Mouse (Mus musculus): ENCODE results near the gene Csnk1e. TPM values are rescaled to one million over a fixed set of nuclear protein-coding genes. Genes with fewer than 3 reads are reported as not detected.
A peak's percentile ranks its signal among the peaks of the same experiment; 100 is the strongest.
"Not testable (repeated sequence)": the region's sequence is repeated elsewhere in the genome, so short reads cannot be mapped to it uniquely, and the experiment has no call there.

Gene Csnk1e
- polyA plus RNA-seq, 1 experiment from 2014 or later = 267 TPM

DNA sequence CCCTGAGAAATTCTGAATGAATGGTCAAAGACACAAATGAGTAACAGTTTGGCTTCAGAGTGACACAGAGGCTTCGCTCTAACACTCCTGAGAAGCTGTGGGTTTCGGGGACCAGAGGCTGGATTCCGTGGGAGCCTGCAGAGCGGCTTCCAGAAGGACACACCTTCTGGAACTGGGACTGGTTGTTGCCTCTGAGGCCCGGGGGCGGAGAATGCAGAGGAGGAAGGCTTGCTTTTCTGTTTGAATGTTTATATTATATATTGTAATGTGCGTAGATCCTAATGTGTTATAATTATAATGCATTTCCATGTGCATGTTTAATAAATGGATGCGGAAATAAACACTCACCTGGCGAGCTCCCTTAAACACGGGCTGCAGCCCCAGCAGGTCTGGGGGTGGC lies 15.7 kb upstream of the Csnk1e start:
- H3K4me2 ChIP-seq (replicated peaks) = peak overlapping the region; percentile 42; the same call in 1 of the 2 replicates
- H3K4me1 ChIP-seq = no peaks in the 10 kb centered on the region; the same call in 1 of the 2 replicates
- no peak overlapping the region for H3K27ac ChIP-seq (replicated peaks)
- WGBS = 54% methylated on average over 10 of the region's 10 CpGs
- ATAC-seq (ENCODE audit: low FRiP score, low read depth) = no peak
- H3K9me3 ChIP-seq = 0 out of 2 replicates have a peak, but pooled peaks cover 2% of the 10 kb centered on the region
- no peak overlapping the region for H3K9ac ChIP-seq (replicated peaks)
- H3K36me3 ChIP-seq = no peaks in the 10 kb centered on the region
- H3K4me3 ChIP-seq = no peak overlapping the region
- peaks cover 12% of the 10 kb centered on the region for H3K27me3 ChIP-seq

DNA sequence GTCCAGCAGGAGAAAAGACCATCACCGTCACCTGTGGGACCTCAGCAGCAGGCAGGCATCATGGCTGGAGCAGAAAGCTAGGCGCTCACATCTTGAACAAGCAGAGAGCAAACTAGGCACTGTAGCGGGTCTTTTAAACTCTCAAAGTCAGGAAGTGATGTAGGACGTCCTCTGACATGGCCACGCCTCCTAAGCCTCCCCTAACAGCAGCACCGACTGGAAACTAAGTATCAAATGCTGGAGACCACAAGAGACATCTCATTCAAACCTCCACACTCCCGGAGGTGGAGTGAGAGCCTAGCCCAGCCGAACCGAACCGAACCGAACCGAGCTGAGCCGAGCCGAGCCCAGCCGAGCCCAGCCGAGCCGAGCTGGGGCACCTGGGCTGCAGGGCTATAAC lies 15.2 kb upstream of the Csnk1e start:
- H3K9me3 ChIP-seq = 0 out of 2 replicates have a peak, but pooled peaks cover 2% of the 10 kb centered on the region
- H3K4me2 ChIP-seq (replicated peaks) = peak overlapping the region; percentile 42
- H3K36me3 ChIP-seq = no peaks in the 10 kb centered on the region
- peaks cover 12% of the 10 kb centered on the region for H3K27me3 ChIP-seq
- no peaks in the 10 kb centered on the region; the same call in 1 of the 2 replicates for H3K4me1 ChIP-seq
- ATAC-seq (ENCODE audit: low FRiP score, low read depth) = no peak
- peak overlapping the region; percentile 11; the same call in 1 of the 2 replicates for H3K4me3 ChIP-seq
- WGBS = 24% methylated on average over 17 of the region's 17 CpGs
- H3K9ac ChIP-seq (replicated peaks) = no peak overlapping the region
- H3K27ac ChIP-seq (replicated peaks) = no peak overlapping the region

DNA sequence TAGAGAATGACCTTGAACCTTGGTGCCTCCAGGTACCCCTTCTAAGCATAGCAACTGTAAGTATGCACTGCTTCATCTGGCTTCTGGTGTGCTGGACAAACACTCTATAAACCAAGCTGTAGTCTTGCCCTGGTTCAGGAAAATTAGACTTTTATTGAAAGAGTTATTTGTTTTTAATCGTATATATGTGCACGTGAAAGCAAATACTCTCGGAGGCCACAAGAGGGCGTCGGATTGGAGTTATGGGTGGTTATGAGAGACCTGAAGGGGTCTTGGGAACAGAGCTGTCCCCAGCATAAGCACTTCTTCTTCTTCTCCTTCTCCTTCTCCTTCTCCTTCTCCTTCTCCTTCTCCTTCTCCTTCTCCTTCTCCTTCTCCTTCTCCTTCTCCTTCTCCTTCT lies 14.2 kb upstream of the Csnk1e start:
- peaks cover 12% of the 10 kb centered on the region for H3K27me3 ChIP-seq
- H3K9me3 ChIP-seq = 0 out of 2 replicates have a peak, but pooled peaks cover 2% of the 10 kb centered on the region
- no peak overlapping the region for H3K9ac ChIP-seq (replicated peaks)
- H3K4me1 ChIP-seq = no peaks in the 10 kb centered on the region; the same call in 1 of the 2 replicates
- no peak for ATAC-seq (ENCODE audit: low FRiP score, low read depth)
- H3K4me2 ChIP-seq (replicated peaks) = no peak overlapping the region
- H3K27ac ChIP-seq (replicated peaks) = no peak overlapping the region
- H3K4me3 ChIP-seq = no peak overlapping the region
- H3K36me3 ChIP-seq = no peaks in the 10 kb centered on the region
- 74% methylated on average over 5 of the region's 5 CpGs for WGBS

DNA sequence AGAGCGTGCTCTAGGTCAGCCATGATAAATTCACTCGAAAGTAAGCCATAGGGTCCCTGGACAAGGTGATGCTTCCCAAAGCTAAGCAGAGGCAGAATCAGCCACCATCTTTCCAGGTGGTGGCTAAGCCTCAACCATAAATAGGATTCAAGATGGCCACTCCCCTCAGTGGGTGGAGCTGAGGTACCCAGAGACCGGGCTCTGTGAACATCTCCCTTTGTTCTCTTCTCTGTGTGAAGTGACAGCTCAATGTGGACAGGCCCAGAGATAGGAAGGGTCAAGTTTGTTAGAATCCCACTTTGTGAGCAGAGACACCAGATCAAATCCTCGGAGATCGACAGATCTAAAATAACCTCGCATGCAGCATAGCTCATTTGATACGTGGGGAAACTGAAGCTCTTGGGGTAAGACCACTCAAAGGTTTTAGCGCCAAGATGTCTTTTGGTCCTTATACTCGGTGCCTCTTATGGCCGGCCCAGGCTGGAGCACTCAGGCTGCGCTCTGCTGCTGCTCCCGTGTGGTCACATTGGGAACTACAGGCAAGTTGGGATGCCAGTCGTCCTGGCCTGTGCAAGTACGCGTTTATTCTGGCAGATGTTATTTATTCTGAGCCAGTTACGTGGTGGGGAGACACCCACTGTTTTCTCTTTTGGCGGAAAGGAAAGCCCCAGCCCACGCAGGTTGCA lies 11.4 kb upstream of the Csnk1e start:
- Histone ChIP-seq H3K9me3 (0 out of 2 replicates have a peak, but pooled peaks cover 2% of the 10 kb centered on the region), H3K9ac (replicated peaks) (no peak overlapping the region), H3K4me3 (no peak overlapping the region), H3K4me1 (no peaks in the 10 kb centered on the region; the same call in 1 of the 2 replicates), H3K4me2 (replicated peaks) (no peak overlapping the region), H3K27ac (replicated peaks) (no peak overlapping the region), H3K27me3 (peaks cover 37% of the 10 kb centered on the region), H3K36me3 (no peaks in the 10 kb centered on the region)
- 5% methylated on average over 18 of the region's 18 CpGs for WGBS
- ATAC-seq (ENCODE audit: low FRiP score, low read depth) = peak; percentile 87

DNA sequence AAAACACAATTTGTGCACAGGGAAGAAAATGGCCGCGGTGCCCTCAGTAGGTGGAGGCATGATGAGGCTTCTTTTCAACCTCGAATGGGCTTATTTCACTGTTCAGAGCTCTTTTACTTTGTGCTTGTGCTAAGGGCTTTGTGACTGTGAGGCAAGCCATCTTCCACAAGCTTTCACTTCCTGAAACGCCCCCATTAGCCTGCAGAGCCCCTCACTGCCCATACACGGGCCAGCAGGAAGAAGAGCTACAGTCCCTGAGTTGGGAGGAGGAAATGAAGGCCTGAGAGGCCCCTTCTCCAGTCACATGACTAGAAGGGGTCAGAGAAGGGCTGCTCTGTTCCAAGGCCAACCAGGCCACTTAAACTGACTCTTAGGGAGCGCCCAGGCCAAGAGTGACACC lies 1.2 kb upstream of the Csnk1e start:
- peaks cover 7% of the 10 kb centered on the region for H3K4me1 ChIP-seq
- H3K9me3 ChIP-seq = 0 out of 2 replicates have a peak, but pooled peaks cover 2% of the 10 kb centered on the region
- H3K27me3 ChIP-seq = peaks cover 34% of the 10 kb centered on the region
- H3K4me3 ChIP-seq = no peak overlapping the region
- no peaks in the 10 kb centered on the region for H3K36me3 ChIP-seq
- H3K27ac ChIP-seq (replicated peaks) = no peak overlapping the region
- ATAC-seq (ENCODE audit: low FRiP score, low read depth) = no peak
- no peak overlapping the region for H3K9ac ChIP-seq (replicated peaks)
- no peak overlapping the region for H3K4me2 ChIP-seq (replicated peaks)
- 78% methylated on average over 6 of the region's 6 CpGs for WGBS

DNA sequence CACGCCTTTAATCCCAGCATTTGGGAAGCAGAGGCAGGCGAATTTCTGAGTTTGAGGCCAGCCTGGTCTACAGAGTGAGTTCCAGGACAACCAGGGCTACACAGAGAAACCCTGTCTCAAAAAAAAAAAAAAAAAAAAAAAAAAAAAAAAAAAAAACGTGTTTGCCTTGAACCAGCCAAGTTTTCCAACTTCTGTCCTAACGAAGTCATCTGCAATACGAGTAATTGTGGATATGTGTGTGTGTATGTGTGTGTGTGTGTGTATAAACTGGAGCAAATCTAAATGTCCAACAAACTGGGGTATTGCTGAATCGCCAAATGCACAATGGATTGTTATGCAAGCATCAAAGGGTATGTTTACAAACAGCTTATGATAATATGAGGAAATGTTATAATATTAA lies 738 bp upstream of the Csnk1e start:
- not testable (repeated sequence) for H3K4me2 ChIP-seq (replicated peaks); ATAC-seq (ENCODE audit: low FRiP score, low read depth); H3K9ac ChIP-seq (replicated peaks)

DNA sequence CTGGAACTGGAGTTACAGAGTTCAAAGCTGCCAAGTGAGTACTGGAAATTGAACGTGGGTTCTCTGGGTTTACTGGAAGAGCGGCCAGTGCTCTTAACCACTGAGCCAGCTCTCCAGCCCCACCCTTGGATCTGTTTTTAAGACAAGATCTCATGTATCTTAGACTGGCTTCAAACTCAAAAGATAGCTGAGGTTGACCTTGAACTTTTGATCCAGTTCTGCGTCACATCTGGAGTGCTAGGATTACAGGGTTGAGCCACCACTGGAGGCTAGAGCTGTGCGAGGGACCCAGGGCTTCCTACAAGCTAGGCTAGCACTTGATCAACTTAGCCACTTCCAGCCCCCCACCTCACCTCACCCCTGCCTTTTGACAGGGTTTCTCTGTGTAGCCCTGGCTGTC lies 1.5 kb downstream of the Csnk1e start:
- Histone ChIP-seq H3K4me2 (replicated peaks) (no peak overlapping the region), H3K36me3 (no peaks in the 10 kb centered on the region), H3K27me3 (peaks cover 21% of the 10 kb centered on the region), H3K9ac (replicated peaks) (no peak overlapping the region), H3K27ac (replicated peaks) (no peak overlapping the region), H3K4me1 (peaks cover 7% of the 10 kb centered on the region), H3K9me3 (no peaks in the 10 kb centered on the region), H3K4me3 (no peak overlapping the region)
- WGBS = 84% methylated on average over 4 of the region's 4 CpGs
- ATAC-seq (ENCODE audit: low FRiP score, low read depth) = no peak

More for the DNA sequence above, 738 bp upstream of the Csnk1e start:
- not testable (repeated sequence) for H3K4me1 ChIP-seq; H3K9me3 ChIP-seq; H3K4me3 ChIP-seq; H3K36me3 ChIP-seq; H3K27ac ChIP-seq (replicated peaks)
- WGBS = 56% methylated on average over 6 of the region's 6 CpGs
- H3K27me3 ChIP-seq = peaks cover 30% of the 10 kb centered on the region

DNA sequence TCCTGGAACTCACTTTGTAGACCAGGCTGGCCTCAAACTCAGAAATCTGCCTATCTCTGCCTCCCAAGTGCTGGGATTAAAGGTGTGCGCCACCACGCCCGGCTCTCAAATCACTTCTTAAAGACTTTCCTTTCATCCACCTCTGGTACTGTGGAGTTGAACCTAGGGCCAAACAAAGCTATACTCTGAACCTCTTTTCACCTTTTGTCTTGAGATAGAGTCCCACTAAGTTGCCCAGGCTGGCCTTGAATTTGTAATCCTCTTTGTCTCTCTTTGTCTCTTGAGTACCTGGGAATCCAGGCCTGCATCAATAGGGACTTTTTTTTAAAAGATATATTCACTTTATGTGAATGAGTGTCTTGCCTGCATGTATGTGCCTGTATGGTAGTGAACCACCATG lies 7.3 kb downstream of the Csnk1e start:
- no peak overlapping the region for H3K27ac ChIP-seq (replicated peaks)
- no peak overlapping the region for H3K4me2 ChIP-seq (replicated peaks)
- ATAC-seq (ENCODE audit: low FRiP score, low read depth) = no peak
- H3K4me3 ChIP-seq = no peak overlapping the region
- H3K27me3 ChIP-seq = peaks cover 11% of the 10 kb centered on the region; the same call in 1 of the 2 replicates
- H3K9ac ChIP-seq (replicated peaks) = no peak overlapping the region
- WGBS = 87% methylated on average over 3 of the region's 3 CpGs
- H3K9me3 ChIP-seq = no peaks in the 10 kb centered on the region
- H3K36me3 ChIP-seq = no peaks in the 10 kb centered on the region
- peaks cover under 1% of the 10 kb centered on the region; the same call in 1 of the 2 replicates for H3K4me1 ChIP-seq

DNA sequence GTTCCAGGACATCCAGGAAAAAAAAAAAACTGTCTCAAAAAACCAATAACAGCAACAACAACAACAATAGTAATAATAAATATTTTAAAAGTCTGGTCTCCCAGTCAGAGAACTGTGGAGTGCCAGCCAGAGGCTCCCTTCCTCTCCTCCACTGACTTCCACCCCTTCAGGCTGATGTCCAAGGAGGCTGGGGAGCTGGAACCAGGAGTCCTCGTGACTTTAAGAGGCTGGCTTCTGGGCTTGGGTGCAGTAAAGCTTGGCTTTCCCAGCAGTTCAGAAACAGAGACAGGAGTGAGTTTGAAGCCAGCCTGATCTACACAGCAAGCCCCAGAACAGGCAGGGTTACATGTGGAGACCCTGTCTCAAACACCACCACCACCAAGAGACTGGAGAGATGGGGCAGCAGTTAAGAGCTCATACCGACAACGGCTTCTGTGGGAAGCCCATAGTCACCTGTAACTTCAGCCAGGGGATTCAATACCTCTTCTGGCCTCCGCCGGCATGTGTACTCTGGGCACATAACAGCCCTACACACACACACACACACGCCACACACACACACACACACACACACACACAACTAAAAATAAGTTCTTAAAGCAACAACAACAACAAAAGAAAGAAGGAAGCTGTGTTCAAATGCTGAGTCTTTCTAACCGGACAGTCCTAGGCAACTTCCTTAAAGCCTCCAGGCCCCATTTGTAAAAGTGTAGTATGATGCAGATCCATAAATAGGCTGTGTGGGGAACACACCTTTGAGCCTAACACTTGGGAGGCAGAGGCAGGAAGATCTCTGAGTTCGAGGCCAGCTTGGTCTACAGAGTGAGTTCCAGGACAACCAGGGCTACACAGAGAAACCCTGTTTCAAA lies 9.3 kb downstream of the Csnk1e start:
- Histone ChIP-seq H3K27me3 (peaks cover 13% of the 10 kb centered on the region; the same call in 1 of the 2 replicates), H3K9ac (replicated peaks) (no peak overlapping the region), H3K27ac (replicated peaks) (no peak overlapping the region), H3K9me3 (no peaks in the 10 kb centered on the region), H3K36me3 (no peaks in the 10 kb centered on the region), H3K4me2 (replicated peaks) (no peak overlapping the region), H3K4me1 (peaks cover 11% of the 10 kb centered on the region), H3K4me3 (no peak overlapping the region)
- WGBS = 85% methylated on average over 8 of the region's 8 CpGs
- ATAC-seq (ENCODE audit: low FRiP score, low read depth) = no peak

DNA sequence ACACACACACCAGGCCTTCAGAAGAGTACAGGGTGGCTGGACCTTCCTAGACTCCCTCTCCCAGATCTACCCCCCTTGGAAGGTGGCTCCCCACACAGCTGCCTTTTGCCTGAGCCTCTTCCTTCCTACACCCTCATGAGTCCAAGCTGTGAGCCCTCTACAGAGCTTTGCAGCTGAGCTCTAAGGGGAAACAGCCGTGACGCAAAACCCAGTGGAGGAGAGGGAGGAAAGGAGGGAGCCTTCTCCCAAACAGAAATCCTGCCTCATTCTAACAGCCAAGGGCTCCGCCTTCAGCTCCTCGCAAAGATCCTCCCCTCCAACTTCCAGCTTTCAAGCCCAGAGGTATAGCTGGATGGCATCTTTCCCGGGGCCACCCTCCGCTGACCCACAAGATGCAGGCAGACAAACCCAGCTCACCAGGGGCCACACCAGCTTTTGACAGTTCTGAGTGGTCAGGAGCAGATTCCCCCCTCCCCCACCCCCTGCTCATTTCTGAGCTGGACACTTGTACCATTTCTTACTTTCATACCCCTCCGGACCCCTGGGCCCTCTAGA lies 11.4 kb downstream of the Csnk1e start:
- H3K36me3 ChIP-seq = peaks cover 2% of the 10 kb centered on the region; the same call in 1 of the 2 replicates
- H3K9ac ChIP-seq (replicated peaks) = no peak overlapping the region
- 46% methylated on average over 7 of the region's 7 CpGs for WGBS
- no peak overlapping the region for H3K27ac ChIP-seq (replicated peaks)
- no peak for ATAC-seq (ENCODE audit: low FRiP score, low read depth)
- H3K9me3 ChIP-seq = no peaks in the 10 kb centered on the region
- H3K27me3 ChIP-seq = peaks cover 13% of the 10 kb centered on the region; the same call in 1 of the 2 replicates
- H3K4me1 ChIP-seq = peaks cover 29% of the 10 kb centered on the region
- no peak overlapping the region for H3K4me3 ChIP-seq
- no peak overlapping the region for H3K4me2 ChIP-seq (replicated peaks)

DNA sequence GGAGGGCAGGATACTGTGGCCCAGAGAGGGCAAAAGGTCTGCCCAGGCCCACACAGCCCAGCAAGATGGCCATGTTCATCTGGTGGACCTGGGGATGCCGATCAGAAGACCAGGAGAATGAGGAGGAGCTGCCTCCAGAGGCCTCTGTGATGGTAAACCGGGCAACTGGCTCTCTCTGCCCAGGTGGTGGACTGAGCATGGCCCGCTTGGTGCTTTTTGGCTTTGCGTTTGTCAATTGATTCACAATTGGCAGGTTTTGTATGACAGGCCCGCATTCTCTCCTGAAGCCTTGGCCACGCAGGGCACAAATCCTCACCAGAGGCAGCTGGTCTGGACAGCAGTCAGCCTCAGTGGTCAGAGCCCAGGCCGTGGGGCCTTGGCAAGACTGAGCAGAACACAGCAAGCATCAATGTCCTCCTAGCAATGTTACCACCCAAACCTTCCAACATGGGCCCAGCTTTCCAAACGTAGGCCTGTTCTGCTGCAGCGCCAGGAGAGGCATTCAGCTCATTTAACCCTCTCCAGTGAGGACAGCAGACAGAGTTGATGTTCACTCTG lies 12.3 kb downstream of the Csnk1e start:
- Histone ChIP-seq H3K27ac (replicated peaks) (0 out of 2 replicates have a peak overlapping the region, but pooled peaks have one; percentile 98), H3K27me3 (peaks cover 13% of the 10 kb centered on the region; the same call in 1 of the 2 replicates), H3K36me3 (peaks cover 11% of the 10 kb centered on the region), H3K4me1 (peaks cover 38% of the 10 kb centered on the region), H3K4me3 (no peak overlapping the region), H3K4me2 (replicated peaks) (peak overlapping the region; percentile 96; the same call in 1 of the 2 replicates), H3K9me3 (no peaks in the 10 kb centered on the region), H3K9ac (replicated peaks) (peak overlapping the region; percentile 99; the same call in 1 of the 2 replicates)
- WGBS = 75% methylated on average over 9 of the region's 9 CpGs
- no peak for ATAC-seq (ENCODE audit: low FRiP score, low read depth)
